Mouse (Mus musculus) limb, embryonic 13.5 days (tissue): ENCODE results near the gene Kcnk5. TPM values are rescaled to one million over a fixed set of nuclear protein-coding genes. Genes with fewer than 3 reads are reported as not detected.

Experiments used
- ATAC-seq: fragments of 200-750 bp; cut with Nextera tagmentation; 2 replicates; pipeline ENCODE4 v1.8.0; 2017; ENCODE audit warnings: low read depth, moderate number of reproducible peaks, moderate TSS enrichment; ENCODE audit not compliant: low FRiP score
- H3K27ac ChIP-seq: fragments of 300-500 bp; sonication (generic); 2 replicates; pipeline ENCODE4 v1.5.1; 2015; ENCODE audit warnings: inconsistent platforms, mild to moderate bottlenecking, moderate library complexity
- H3K27me3 ChIP-seq: fragments of 300-500 bp; sonication (generic); 2 replicates; pipeline ENCODE4 v1.6.1; 2015; ENCODE audit warnings: mild to moderate bottlenecking, inconsistent platforms
- H3K36me3 ChIP-seq: fragments of 300-500 bp; sonication (generic); 2 replicates; pipeline ENCODE4 v1.6.1; 2015; ENCODE audit warnings: inconsistent platforms, mild to moderate bottlenecking, moderate library complexity
- H3K4me1 ChIP-seq: fragments of 300-500 bp; sonication (generic); 2 replicates; pipeline ENCODE4 v1.6.1; 2015; ENCODE audit warnings: inconsistent platforms
- H3K4me2 ChIP-seq: fragments of 300-500 bp; sonication (generic); replicated peaks from 2 replicates; pipeline ENCODE4 v1.6.1; 2015; ENCODE audit warnings: inconsistent platforms, mild to moderate bottlenecking, moderate library complexity
- H3K4me3 ChIP-seq: fragments of 300-500 bp; sonication (generic); 2 replicates; pipeline ENCODE4 v1.5.1; 2015; ENCODE audit warnings: moderate library complexity, mild to moderate bottlenecking, inconsistent platforms
- H3K9ac ChIP-seq: fragments of 300-500 bp; sonication (generic); 2 replicates; pipeline ENCODE4 v1.6.1; 2015; ENCODE audit warnings: mild to moderate bottlenecking, inconsistent platforms
- H3K9me3 ChIP-seq: fragments of 300-500 bp; sonication (generic); 2 replicates; pipeline ENCODE4 v1.6.1; 2016; ENCODE audit warnings: inconsistent platforms
- WGBS: fragments of 180-500 bp; shearing (Covaris S2); methylation state at CpG from one replicate; pipeline ENCODE4 v1.1.7; 2015; 5-methylcytosine and 5-hydroxymethylcytosine counted together
- polyA plus RNA-seq: library from polyadenylated mRNA; unstranded; fragments of >200 nt; fragmentation: Nextera tagmentation; extraction: Ambion mirVana; gene quantifications from 2 replicates; pipeline ENCODE4 v1.2.1, GENCODE M21; 2015

Kcnk5 gene
- polyA plus RNA-seq, 1 experiment from 2014 or later: 6.4 TPM

- Histone ChIP-seq H3K36me3 (no peaks in the 10 kb centered on the region), H3K9ac (no peak overlapping the region), H3K27me3 (no peaks in the 10 kb centered on the region), H3K4me2 (no peak overlapping the region), H3K4me3 (no peak overlapping the region), H3K4me1 (no peaks in the 10 kb centered on the region), H3K9me3 (no peaks in the 10 kb centered on the region), H3K27ac (no peak overlapping the region)
- ATAC-seq: no peak
- WGBS: 86% methylated on average over 7 of the region's 7 CpGs
Observed at GRCm38 (mm10) chr14:20216561-20217298, 35.1 kb upstream of the Kcnk5 start.

- Histone ChIP-seq H3K9ac (no peak overlapping the region), H3K4me1 (no peaks in the 10 kb centered on the region), H3K4me2 (no peak overlapping the region), H3K36me3 (no peaks in the 10 kb centered on the region), H3K9me3 (no peaks in the 10 kb centered on the region), H3K27me3 (no peaks in the 10 kb centered on the region), H3K4me3 (no peak overlapping the region), H3K27ac (no peak overlapping the region)
- 54% methylated on average over 5 of the region's 5 CpGs for WGBS
- no peak for ATAC-seq
Observed at GRCm38 (mm10) chr14:20215826-20216225, 34.2 kb upstream of the Kcnk5 start.

- no peak overlapping the region for H3K27ac ChIP-seq
- H3K4me2 ChIP-seq: no peak overlapping the region
- 80% methylated on average over 7 of the region's 7 CpGs for WGBS
- no peak overlapping the region for H3K4me3 ChIP-seq
- no peak overlapping the region for H3K9ac ChIP-seq
- no peaks in the 10 kb centered on the region for H3K4me1 ChIP-seq
- H3K27me3 ChIP-seq: no peaks in the 10 kb centered on the region
- no peaks in the 10 kb centered on the region for H3K36me3 ChIP-seq
- no peaks in the 10 kb centered on the region for H3K9me3 ChIP-seq
- ATAC-seq: no peak
Observed at GRCm38 (mm10) chr14:20214125-20214524, 32.5 kb upstream of the Kcnk5 start.

DNA sequence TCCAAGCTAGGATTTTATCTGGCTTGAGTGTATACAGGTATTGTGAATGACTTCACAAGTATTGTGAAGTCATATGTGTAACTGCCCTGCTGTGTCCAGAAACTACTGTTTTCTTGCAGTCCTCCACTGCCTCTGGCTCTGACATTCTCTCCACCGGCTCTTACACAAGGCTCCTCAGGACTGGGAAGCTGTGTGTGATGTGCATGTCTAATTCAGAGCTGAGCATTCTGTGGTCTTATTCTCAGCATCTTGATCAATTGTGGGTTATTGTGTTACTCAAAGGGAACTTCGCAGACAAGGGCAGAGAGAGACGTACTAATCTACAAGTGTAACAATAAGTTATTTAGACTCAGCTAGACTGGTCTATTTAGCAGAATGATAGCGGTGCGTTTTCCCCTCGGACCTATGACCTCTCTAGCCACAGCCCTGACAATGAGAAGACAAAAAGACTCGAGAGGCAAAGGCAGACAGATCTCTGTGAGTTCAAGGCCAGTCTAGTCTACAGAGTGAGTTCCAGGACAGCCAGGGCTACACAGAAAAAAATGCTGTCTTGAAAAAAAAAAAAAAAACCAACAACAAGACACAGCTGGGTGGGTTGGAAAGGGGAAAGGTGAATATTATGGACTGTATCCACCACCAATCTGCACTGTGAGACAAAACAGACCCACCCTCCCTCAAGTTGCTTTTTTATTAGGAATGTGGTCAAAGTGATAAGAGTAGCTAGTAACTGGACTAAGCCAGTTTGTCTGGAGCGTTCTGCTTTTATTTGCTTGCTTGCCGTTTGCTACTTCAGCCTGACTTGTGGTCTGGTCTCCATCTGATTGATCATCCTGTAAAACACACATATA is 30.4 kb upstream of the Kcnk5 start:
- no peaks in the 10 kb centered on the region for H3K27me3 ChIP-seq
- no peak overlapping the region for H3K4me3 ChIP-seq
- ATAC-seq: no peak
- peaks cover 8% of the 10 kb centered on the region for H3K4me1 ChIP-seq
- H3K36me3 ChIP-seq: no peaks in the 10 kb centered on the region
- no peaks in the 10 kb centered on the region for H3K9me3 ChIP-seq
- WGBS: 70% methylated on average over 9 of the region's 9 CpGs
- no peak overlapping the region for H3K9ac ChIP-seq
- H3K4me2 ChIP-seq: no peak overlapping the region
- no peak overlapping the region for H3K27ac ChIP-seq

GRCm38 (mm10) chr14:20209926-20210325 is 28.3 kb upstream of the Kcnk5 start:
- peaks cover 8% of the 10 kb centered on the region for H3K4me1 ChIP-seq
- no peaks in the 10 kb centered on the region for H3K9me3 ChIP-seq
- 71% methylated on average over 7 of the region's 7 CpGs for WGBS
- no peak for ATAC-seq
- peak overlapping the region; percentile 0; the same call in 1 of the 2 replicates for H3K27ac ChIP-seq
- no peak overlapping the region for H3K9ac ChIP-seq
- H3K4me3 ChIP-seq: no peak overlapping the region
- H3K4me2 ChIP-seq: no peak overlapping the region
- H3K27me3 ChIP-seq: no peaks in the 10 kb centered on the region
- no peaks in the 10 kb centered on the region for H3K36me3 ChIP-seq

GRCm38 (mm10) chr14:20208435-20208834 is 26.8 kb upstream of the Kcnk5 start:
- Histone ChIP-seq H3K9me3 (no peaks in the 10 kb centered on the region), H3K9ac (no peak overlapping the region), H3K4me1 (peaks cover 8% of the 10 kb centered on the region), H3K4me2 (no peak overlapping the region), H3K27me3 (no peaks in the 10 kb centered on the region), H3K36me3 (no peaks in the 10 kb centered on the region), H3K27ac (no peak overlapping the region), H3K4me3 (no peak overlapping the region)
- no peak for ATAC-seq
- 4% methylated on average over 6 of the region's 6 CpGs for WGBS

- 89% methylated on average over 4 of the region's 4 CpGs for WGBS
- no peak for ATAC-seq
- no peaks in the 10 kb centered on the region for H3K36me3 ChIP-seq
- no peaks in the 10 kb centered on the region for H3K9me3 ChIP-seq
- peaks cover 11% of the 10 kb centered on the region for H3K4me1 ChIP-seq
- no peak overlapping the region for H3K4me2 ChIP-seq
- H3K27ac ChIP-seq: no peak overlapping the region
- H3K9ac ChIP-seq: no peak overlapping the region
- no peak overlapping the region for H3K4me3 ChIP-seq
- H3K27me3 ChIP-seq: no peaks in the 10 kb centered on the region
Observed at GRCm38 (mm10) chr14:20205747-20206146, 24.1 kb upstream of the Kcnk5 start.

- no peaks in the 10 kb centered on the region for H3K9me3 ChIP-seq
- no peak overlapping the region for H3K9ac ChIP-seq
- H3K4me1 ChIP-seq: peaks cover 9% of the 10 kb centered on the region
- H3K27ac ChIP-seq: no peak overlapping the region
- no peak for ATAC-seq
- H3K36me3 ChIP-seq: no peaks in the 10 kb centered on the region
- H3K4me2 ChIP-seq: no peak overlapping the region
- no peak overlapping the region for H3K4me3 ChIP-seq
- no peaks in the 10 kb centered on the region for H3K27me3 ChIP-seq
- 42% methylated on average over 4 of the region's 4 CpGs for WGBS
Observed at GRCm38 (mm10) chr14:20203301-20203700, 21.7 kb upstream of the Kcnk5 start.

DNA sequence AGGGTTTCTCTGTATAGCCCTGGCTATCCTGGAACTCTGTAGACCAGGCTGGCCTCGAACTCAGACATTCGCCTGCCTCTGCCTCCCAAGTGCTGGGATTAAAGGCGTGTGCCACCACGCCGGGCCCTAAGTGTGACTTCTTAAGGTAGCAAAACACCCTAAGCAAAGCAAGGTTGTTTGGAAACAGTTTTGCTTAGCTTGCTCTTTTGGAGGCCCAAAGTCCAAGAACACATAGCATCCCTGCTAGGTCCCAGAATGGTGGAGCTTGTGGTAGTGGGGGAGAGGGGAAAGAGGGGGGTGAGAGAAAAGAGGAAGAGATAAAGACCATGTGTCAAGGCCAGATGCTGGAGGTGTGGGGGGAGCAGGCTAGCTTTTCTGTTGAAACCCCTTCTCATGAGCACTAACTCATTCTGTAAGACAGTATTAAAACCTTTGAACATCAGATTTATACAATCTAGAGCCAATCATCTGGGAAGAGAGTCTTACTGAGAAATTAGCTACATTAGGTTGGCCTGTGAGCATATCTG is 21.1 kb upstream of the Kcnk5 start:
- H3K36me3 ChIP-seq: no peaks in the 10 kb centered on the region
- H3K4me2 ChIP-seq: no peak overlapping the region
- WGBS: 95% methylated on average over 5 of the region's 5 CpGs
- no peak overlapping the region for H3K4me3 ChIP-seq
- ATAC-seq: no peak
- H3K27me3 ChIP-seq: no peaks in the 10 kb centered on the region
- no peaks in the 10 kb centered on the region for H3K9me3 ChIP-seq
- no peak overlapping the region for H3K9ac ChIP-seq
- no peak overlapping the region for H3K27ac ChIP-seq
- H3K4me1 ChIP-seq: 0 out of 2 replicates have a peak, but pooled peaks cover 3% of the 10 kb centered on the region

DNA sequence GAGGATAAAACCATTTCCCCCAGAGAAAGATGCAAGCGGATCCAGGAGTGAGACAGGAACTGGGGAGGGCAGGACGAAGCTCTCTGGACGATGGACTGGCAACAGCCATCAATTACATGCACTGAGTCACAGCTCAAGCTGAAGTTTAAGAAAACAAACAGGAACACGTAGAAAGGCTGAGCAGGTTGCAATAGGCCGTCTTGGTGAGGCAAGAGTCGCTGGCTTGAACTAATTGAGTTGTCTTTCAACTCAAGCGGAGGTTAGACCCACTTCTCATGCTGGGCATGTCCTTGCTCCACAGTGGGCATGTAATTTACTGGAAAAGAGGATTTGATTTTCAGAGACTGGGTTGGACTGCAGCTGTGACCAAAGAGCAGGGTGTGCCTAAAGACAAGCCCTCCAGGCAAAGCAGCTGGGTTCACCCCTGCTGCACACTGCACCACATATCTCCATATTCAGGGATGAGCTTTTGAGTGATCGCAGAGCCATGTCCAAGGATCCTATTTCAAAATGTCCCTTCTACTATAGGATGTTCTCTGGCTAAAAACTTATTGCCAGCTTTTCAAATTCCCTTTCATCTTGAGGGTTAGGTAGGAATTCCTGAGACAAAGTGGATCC is 19.6 kb upstream of the Kcnk5 start:
- Histone ChIP-seq H3K36me3 (no peaks in the 10 kb centered on the region), H3K9ac (no peak overlapping the region), H3K4me1 (0 out of 2 replicates have a peak, but pooled peaks cover 2% of the 10 kb centered on the region), H3K9me3 (no peaks in the 10 kb centered on the region), H3K4me3 (no peak overlapping the region), H3K27ac (no peak overlapping the region), H3K27me3 (no peaks in the 10 kb centered on the region), H3K4me2 (no peak overlapping the region)
- no peak for ATAC-seq
- WGBS: 67% methylated on average over 8 of the region's 8 CpGs

- H3K27ac ChIP-seq: no peak overlapping the region
- H3K4me3 ChIP-seq: no peak overlapping the region
- no peak overlapping the region for H3K4me2 ChIP-seq
- 75% methylated on average over 4 of the region's 4 CpGs for WGBS
- no peaks in the 10 kb centered on the region for H3K36me3 ChIP-seq
- H3K4me1 ChIP-seq: no peaks in the 10 kb centered on the region
- H3K9ac ChIP-seq: no peak overlapping the region
- ATAC-seq: no peak; the same call in 1 of the 2 replicates
- no peaks in the 10 kb centered on the region for H3K27me3 ChIP-seq
- no peaks in the 10 kb centered on the region for H3K9me3 ChIP-seq
Observed at GRCm38 (mm10) chr14:20193103-20193715, 11.6 kb upstream of the Kcnk5 start.
